Mouse (Mus musculus): ENCODE results near the gene Clrn1. TPM values are rescaled to one million over a fixed set of nuclear protein-coding genes. Genes with fewer than 3 reads are reported as not detected.

Gene Clrn1
- not detected in 2 replicates for polyA plus RNA-seq (2016; fragmentation: Nextera tagmentation; extraction: Ambion mirVana)

DNA sequence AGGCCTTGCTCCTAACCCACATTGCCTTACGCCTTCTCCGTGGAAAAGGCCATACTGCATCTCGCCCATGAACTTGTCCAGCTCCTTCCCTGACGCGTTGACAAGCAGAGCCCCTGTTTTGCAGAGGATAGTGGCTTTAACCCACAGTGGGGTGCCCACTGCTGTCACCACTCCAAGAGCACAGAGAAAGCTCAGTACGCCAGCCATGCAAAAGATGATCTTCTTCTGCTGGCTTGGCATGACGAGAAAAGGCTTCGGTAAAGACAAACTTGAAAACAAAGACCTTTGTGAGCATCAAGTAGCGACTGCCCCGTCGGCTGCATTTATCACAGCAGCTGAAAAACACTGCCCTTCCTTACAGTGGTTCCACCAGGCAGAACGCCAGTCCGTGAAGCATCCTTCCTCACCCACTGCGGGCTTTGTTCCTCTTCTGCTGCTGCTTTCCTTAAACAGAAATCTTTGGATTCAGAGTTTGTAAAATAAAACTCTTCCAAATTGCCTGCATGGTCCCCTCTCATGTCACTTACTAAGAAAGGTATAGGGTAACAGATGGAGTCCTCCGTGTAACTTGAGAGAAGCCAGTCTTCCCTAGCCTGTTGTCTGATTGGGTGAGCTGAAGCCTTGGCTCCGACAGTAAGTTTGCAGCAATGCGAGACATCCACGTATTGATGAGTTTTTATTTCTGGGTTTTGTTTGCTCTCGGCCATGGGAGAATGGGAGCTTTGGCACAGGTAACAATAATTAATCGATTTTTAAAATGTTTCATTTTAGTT is at the start of gene Clrn1:
Clrn1 (minus strand) TSS at position 540 of the 773 bp plus-strand sequence.
- Histone ChIP-seq H3K36me3 (no peaks in the 10 kb centered on the region), H3K27ac (ENCODE audit: poor library complexity, severe bottlenecking) (no peak within 1 kb of the TSS), H3K9ac (no peak within 1 kb of the TSS), H3K27me3 (replicated peaks) (no peaks in the 10 kb centered on the region; the same call in 1 of the 2 replicates), H3K4me2 (no peak within 1 kb of the TSS), H3K4me1 (replicated peaks) (peaks cover 9% of the 10 kb centered on the region), H3K9me3 (replicated peaks) (no peaks in the 10 kb centered on the region), H3K4me3 (no peak within 1 kb of the TSS)
- no peak for ATAC-seq (ENCODE audit: insufficient number of reproducible peaks, low FRiP score)
- WGBS: 63% methylated on average over 20 of the region's 20 CpGs

DNA sequence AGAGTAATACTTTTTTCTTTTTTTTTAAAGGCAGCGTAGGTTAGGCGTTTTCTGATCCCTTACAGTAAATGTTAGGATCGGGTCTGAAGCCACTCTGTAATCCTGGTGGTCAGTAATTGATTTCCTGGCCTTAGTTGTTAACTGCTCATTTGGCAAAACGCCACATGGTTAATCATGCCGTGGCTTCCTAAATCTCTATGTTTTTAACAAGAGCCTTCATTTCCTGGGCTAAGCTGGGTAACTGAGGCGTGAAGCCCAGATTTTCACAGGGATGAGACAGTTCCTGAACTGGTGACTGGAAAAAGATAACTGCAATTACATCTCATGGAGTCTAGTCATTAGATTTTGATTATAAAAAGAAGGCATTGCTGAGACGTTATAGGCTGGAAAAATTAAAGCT is 38.9 kb upstream of the Clrn1 start:
- 70% methylated on average over 7 of the region's 7 CpGs for WGBS
- ATAC-seq (ENCODE audit: insufficient number of reproducible peaks, low FRiP score): no peak
- H3K27me3 ChIP-seq (replicated peaks): no peaks in the 10 kb centered on the region
- H3K36me3 ChIP-seq: no peaks in the 10 kb centered on the region
- no peak overlapping the region for H3K9ac ChIP-seq
- H3K4me3 ChIP-seq: no peak overlapping the region
- H3K9me3 ChIP-seq (replicated peaks): 0 out of 2 replicates have a peak, but pooled peaks cover 4% of the 10 kb centered on the region
- H3K4me1 ChIP-seq (replicated peaks): no peaks in the 10 kb centered on the region
- H3K27ac ChIP-seq (ENCODE audit: poor library complexity, severe bottlenecking): no peak overlapping the region
- H3K4me2 ChIP-seq: no peak overlapping the region

DNA sequence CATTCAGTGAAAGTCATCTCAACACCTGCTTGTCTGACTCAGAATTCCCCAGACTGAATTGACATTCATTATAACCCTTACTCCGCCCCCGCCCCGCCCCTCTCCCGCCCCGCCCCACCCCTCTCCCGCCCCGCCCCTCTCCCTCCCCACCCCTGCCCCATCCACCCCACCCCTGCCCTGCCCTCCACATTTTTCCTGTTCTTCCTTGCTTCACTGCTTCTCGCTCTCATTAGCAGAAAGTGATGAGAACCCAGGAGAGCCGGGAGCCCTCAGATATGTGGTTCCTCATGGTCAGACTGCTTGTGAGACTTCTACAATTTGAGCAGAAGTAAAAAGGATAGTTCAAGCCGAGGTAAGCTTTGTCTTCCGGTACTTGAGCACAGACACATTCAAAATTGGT is 38.0 kb upstream of the Clrn1 start:
- 68% methylated on average over 8 of the region's 11 CpGs for WGBS
- H3K4me3 ChIP-seq: no peak overlapping the region
- H3K36me3 ChIP-seq: no peaks in the 10 kb centered on the region
- no peaks in the 10 kb centered on the region for H3K27me3 ChIP-seq (replicated peaks)
- no peak overlapping the region for H3K9ac ChIP-seq
- 0 out of 2 replicates have a peak, but pooled peaks cover 4% of the 10 kb centered on the region for H3K9me3 ChIP-seq (replicated peaks)
- no peak overlapping the region for H3K27ac ChIP-seq (ENCODE audit: poor library complexity, severe bottlenecking)
- H3K4me1 ChIP-seq (replicated peaks): no peaks in the 10 kb centered on the region
- ATAC-seq (ENCODE audit: insufficient number of reproducible peaks, low FRiP score): no peak
- no peak overlapping the region for H3K4me2 ChIP-seq

DNA sequence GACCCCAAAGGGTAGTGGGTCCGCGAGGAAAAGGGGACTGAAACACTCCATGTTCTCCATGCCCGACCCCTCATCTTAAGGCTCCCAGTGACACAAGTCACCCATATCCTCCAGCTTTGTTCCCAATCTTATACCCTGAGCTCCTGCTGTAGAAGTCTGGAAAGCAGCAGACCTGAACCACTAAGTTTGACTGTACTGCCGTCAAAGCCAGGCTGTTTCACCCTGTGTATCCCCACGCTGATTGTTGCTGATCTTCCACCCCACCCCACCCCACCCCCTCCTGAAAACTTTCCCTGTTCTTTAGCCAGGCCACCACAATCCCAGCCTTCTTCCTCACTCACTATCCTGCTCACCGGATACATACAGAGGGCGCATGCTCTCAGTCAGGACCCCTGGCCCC is 37.5 kb upstream of the Clrn1 start:
- Histone ChIP-seq H3K9me3 (replicated peaks) (0 out of 2 replicates have a peak, but pooled peaks cover 4% of the 10 kb centered on the region), H3K27ac (ENCODE audit: poor library complexity, severe bottlenecking) (no peak overlapping the region), H3K4me2 (no peak overlapping the region), H3K9ac (no peak overlapping the region), H3K4me1 (replicated peaks) (no peaks in the 10 kb centered on the region), H3K36me3 (no peaks in the 10 kb centered on the region), H3K4me3 (no peak overlapping the region), H3K27me3 (replicated peaks) (no peaks in the 10 kb centered on the region)
- WGBS: 71% methylated on average over 7 of the region's 7 CpGs
- no peak for ATAC-seq (ENCODE audit: insufficient number of reproducible peaks, low FRiP score)

DNA sequence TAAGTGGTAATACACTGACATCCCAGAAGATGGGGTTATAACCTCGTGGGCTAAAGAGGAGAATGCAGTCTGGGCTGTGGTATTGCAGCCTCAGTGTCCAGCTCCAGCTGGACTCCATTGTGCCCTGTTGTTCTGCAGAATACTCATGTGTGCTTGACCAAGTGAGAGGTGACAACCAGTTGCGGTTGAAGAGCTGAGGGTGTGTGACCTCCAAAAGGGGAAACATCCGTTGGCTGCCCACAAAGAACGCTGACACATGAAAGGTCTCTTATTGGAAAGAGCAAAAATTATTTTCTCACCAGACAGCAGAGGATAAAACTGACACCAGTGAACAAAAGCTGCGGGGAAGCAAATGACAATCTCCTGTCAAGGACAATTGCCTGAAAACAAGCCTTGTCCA is 36.2 kb upstream of the Clrn1 start:
- Histone ChIP-seq H3K9ac (no peak overlapping the region), H3K27ac (ENCODE audit: poor library complexity, severe bottlenecking) (no peak overlapping the region), H3K36me3 (no peaks in the 10 kb centered on the region), H3K9me3 (replicated peaks) (0 out of 2 replicates have a peak, but pooled peaks cover 4% of the 10 kb centered on the region), H3K27me3 (replicated peaks) (no peaks in the 10 kb centered on the region), H3K4me3 (no peak overlapping the region), H3K4me1 (replicated peaks) (no peaks in the 10 kb centered on the region), H3K4me2 (no peak overlapping the region)
- WGBS: 70% methylated on average over 5 of the region's 5 CpGs
- no peak for ATAC-seq (ENCODE audit: insufficient number of reproducible peaks, low FRiP score)

DNA sequence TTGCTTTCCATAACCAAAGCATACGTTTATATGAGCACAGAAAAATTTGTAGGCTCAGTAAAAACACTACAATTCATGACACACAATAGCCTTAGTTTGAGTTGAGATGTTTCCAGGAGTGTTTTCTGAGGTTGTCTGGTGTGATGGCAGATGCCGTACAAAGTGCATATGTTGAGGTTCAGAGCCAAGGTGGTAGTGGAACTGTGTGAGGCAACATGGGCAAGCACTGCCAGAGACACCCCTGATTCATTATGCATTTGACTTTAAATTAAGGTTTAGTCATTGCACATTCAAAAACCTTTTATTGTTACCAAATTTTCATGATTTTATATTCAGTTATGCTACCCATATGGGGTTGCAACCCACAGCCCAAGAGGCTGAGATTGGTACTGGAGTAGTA is 19.5 kb upstream of the Clrn1 start:
- Histone ChIP-seq H3K36me3 (no peaks in the 10 kb centered on the region), H3K27ac (ENCODE audit: poor library complexity, severe bottlenecking) (no peak overlapping the region), H3K4me1 (replicated peaks) (no peaks in the 10 kb centered on the region), H3K4me3 (no peak overlapping the region), H3K9ac (no peak overlapping the region), H3K9me3 (replicated peaks) (no peaks in the 10 kb centered on the region), H3K27me3 (replicated peaks) (no peaks in the 10 kb centered on the region), H3K4me2 (no peak overlapping the region)
- ATAC-seq (ENCODE audit: insufficient number of reproducible peaks, low FRiP score): no peak
- 86% methylated on average over 2 of the region's 2 CpGs for WGBS

DNA sequence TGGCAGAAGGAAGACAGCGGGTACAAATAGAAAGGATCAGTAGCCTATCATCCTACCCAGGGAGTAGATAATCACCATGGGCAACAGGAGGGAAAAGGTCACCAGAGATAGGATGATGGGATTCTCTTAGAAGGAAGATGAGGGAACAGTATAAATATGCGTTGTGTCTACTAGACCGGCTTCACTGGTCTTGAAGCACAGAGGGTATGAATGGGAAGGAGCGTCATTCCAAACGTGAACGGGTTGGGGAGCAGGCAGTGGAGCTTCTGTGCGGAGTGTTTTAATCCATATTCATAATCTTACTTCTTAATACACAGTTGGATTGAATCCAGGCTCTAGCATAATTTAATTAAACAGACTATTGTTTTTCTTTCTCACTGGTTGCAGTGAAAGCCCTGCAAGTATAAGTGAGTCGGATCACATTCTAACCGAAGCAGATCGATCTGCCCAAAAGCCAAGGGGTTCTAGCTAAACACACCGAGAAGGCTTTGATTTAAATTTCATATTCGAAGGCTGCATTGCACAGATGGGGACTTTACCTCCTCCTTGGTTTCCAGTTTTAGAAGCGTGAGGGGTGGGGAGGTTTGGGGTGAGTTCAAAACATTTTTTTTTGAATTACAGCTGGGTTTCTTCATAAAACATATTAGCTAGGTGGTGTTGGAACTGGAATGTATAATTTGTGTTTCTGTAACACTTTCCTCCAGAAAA is 17.1 kb upstream of the Clrn1 start:
- no peaks in the 10 kb centered on the region for H3K9me3 ChIP-seq (replicated peaks)
- 82% methylated on average over 13 of the region's 13 CpGs for WGBS
- H3K27ac ChIP-seq (ENCODE audit: poor library complexity, severe bottlenecking): no peak overlapping the region
- ATAC-seq (ENCODE audit: insufficient number of reproducible peaks, low FRiP score): no peak
- no peaks in the 10 kb centered on the region for H3K4me1 ChIP-seq (replicated peaks)
- H3K4me2 ChIP-seq: no peak overlapping the region
- no peak overlapping the region for H3K4me3 ChIP-seq
- H3K9ac ChIP-seq: no peak overlapping the region
- no peaks in the 10 kb centered on the region for H3K36me3 ChIP-seq
- no peaks in the 10 kb centered on the region for H3K27me3 ChIP-seq (replicated peaks)

DNA sequence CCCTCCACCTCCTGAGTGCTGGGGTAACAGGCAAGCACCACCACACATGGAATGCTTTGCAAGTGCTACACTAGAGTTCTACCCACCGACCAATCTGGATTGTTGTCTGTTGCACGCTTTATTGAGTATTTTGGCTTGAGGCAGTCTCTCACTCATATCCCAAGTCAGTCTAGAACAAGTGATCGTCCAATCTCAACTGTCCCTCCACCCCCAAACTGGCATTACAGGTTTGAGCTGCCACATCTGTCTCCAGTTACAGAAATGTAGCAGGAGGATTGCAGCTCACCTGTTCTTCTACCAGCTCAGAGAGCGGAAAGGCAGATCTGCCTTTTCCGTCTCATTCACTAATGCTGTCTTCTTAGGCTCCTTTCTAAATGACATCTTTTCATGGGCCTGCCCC is 10.0 kb upstream of the Clrn1 start:
- H3K27me3 ChIP-seq (replicated peaks): no peaks in the 10 kb centered on the region
- H3K9me3 ChIP-seq (replicated peaks): no peaks in the 10 kb centered on the region
- 87% methylated on average over 5 of the region's 5 CpGs for WGBS
- no peak overlapping the region for H3K9ac ChIP-seq
- ATAC-seq (ENCODE audit: insufficient number of reproducible peaks, low FRiP score): no peak
- H3K4me1 ChIP-seq (replicated peaks): no peaks in the 10 kb centered on the region; the same call in 1 of the 2 replicates
- H3K4me3 ChIP-seq: no peak overlapping the region
- no peaks in the 10 kb centered on the region for H3K36me3 ChIP-seq
- no peak overlapping the region for H3K4me2 ChIP-seq
- no peak overlapping the region for H3K27ac ChIP-seq (ENCODE audit: poor library complexity, severe bottlenecking)

DNA sequence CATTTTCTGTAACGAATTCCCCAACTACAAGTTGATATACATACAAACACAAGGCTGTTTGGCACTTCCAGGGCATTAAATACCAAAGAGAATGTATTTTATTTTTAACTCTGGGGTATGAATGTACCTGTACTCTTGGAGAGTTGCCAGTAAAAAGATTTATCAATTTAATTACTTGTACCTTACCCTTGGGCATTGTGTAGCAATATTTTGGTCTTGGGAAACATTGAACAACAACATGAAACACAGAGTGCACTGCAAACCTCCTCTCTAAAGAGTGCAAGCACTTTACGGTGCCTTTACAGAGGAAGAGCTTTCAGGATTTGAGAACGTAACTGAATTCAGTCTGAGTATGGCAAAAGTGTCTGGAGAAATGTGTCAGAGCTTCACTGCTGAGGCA is 9.4 kb upstream of the Clrn1 start:
- Histone ChIP-seq H3K27me3 (replicated peaks) (no peaks in the 10 kb centered on the region), H3K9me3 (replicated peaks) (no peaks in the 10 kb centered on the region), H3K4me1 (replicated peaks) (no peaks in the 10 kb centered on the region; the same call in 1 of the 2 replicates), H3K27ac (ENCODE audit: poor library complexity, severe bottlenecking) (no peak overlapping the region), H3K36me3 (no peaks in the 10 kb centered on the region), H3K9ac (no peak overlapping the region), H3K4me2 (no peak overlapping the region), H3K4me3 (no peak overlapping the region)
- WGBS: 72% methylated on average over 3 of the region's 3 CpGs
- ATAC-seq (ENCODE audit: insufficient number of reproducible peaks, low FRiP score): no peak

DNA sequence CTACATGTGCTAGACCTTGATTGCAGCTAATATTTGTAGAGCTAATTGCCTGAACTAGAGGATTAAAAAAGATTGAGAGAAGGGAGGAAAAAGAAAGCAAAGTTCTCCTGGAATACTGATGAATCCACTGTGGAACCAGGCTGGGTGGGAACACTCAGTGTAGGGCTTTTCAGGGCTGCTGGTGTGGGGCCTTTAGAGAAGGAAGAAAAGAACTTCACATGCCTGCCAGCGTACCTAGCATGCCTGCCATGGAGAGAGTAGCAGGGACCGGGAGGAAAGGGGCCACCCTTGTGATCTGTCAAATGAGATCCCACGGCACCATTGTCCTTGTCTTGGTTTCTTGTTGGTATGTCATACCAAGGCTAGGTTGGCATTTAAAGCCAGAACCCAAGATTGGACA is 4.5 kb upstream of the Clrn1 start:
- no peak for ATAC-seq (ENCODE audit: insufficient number of reproducible peaks, low FRiP score)
- Histone ChIP-seq H3K9ac (no peak overlapping the region), H3K27me3 (replicated peaks) (no peaks in the 10 kb centered on the region; the same call in 1 of the 2 replicates), H3K4me2 (no peak overlapping the region), H3K9me3 (replicated peaks) (no peaks in the 10 kb centered on the region), H3K4me3 (no peak overlapping the region), H3K36me3 (no peaks in the 10 kb centered on the region), H3K27ac (ENCODE audit: poor library complexity, severe bottlenecking) (no peak overlapping the region), H3K4me1 (replicated peaks) (no peaks in the 10 kb centered on the region; the same call in 1 of the 2 replicates)
- WGBS: 54% methylated on average over 3 of the region's 3 CpGs

DNA sequence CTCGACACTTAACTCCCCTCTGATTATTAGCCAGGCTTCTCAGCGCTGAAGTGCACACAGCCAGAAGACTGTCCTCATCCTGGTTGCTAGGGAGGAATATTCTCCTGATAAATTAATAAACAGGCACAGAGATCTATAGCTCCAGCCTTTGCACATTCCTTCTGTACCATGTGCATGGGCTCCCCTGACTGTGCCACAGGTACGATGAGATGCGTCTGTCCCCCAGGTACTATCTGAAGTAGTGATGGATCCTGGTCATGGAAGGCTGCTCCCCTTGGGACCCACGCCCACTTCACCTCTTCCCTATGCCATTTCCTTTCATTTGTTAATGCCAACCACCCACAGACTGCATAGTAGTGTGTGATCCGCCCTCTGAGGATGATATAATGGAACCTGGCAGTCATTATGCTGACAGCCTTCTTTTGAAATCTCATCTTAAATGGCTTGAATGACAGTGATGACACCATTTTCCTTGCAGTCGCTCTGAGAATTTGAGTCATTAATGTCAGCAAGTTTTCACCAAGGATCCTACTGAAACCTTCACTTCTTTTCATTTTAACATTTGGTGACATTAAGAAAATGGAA is 3.1 kb upstream of the Clrn1 start:
- WGBS: 78% methylated on average over 7 of the region's 7 CpGs
- Histone ChIP-seq H3K4me1 (replicated peaks) (no peaks in the 10 kb centered on the region; the same call in none of the 2 replicates), H3K36me3 (no peaks in the 10 kb centered on the region), H3K9me3 (replicated peaks) (no peaks in the 10 kb centered on the region), H3K4me2 (no peak overlapping the region), H3K4me3 (no peak overlapping the region), H3K27ac (ENCODE audit: poor library complexity, severe bottlenecking) (no peak overlapping the region), H3K9ac (no peak overlapping the region), H3K27me3 (replicated peaks) (no peaks in the 10 kb centered on the region; the same call in 1 of the 2 replicates)
- no peak for ATAC-seq (ENCODE audit: insufficient number of reproducible peaks, low FRiP score)
